Mouse (Mus musculus) erythroblast, embryonic 14.5 days (primary cell): ENCODE results near the gene Vrk1.

Source experiments
- GATA1 ChIP-seq: IDR thresholded peaks from 2 replicates; pipeline ENCODE4 v1.6.1; 2012; ENCODE audit warnings: low read length, inconsistent platforms, mixed read lengths
- TAL1 ChIP-seq: IDR thresholded peaks from 3 replicates; pipeline ENCODE4 v1.6.1; 2012; ENCODE audit warnings: low read length, inconsistent platforms, mixed read lengths

GRCm38 (mm10) chr12:105981121-105981973, 28.7 kb upstream of the Vrk1 start:
- TF ChIP-seq TAL1: no peak
- TF ChIP-seq GATA1: no peak
